Mouse (Mus musculus): ENCODE data around the gene Zc3h6. TPM values are rescaled to one million over a fixed set of nuclear protein-coding genes. Genes with fewer than 3 reads are reported as not detected.

Zc3h6 gene
- polyA plus RNA-seq (2012; rRNA removed), result 2.7 and 3.4 TPM in 2 replicates

DNA sequence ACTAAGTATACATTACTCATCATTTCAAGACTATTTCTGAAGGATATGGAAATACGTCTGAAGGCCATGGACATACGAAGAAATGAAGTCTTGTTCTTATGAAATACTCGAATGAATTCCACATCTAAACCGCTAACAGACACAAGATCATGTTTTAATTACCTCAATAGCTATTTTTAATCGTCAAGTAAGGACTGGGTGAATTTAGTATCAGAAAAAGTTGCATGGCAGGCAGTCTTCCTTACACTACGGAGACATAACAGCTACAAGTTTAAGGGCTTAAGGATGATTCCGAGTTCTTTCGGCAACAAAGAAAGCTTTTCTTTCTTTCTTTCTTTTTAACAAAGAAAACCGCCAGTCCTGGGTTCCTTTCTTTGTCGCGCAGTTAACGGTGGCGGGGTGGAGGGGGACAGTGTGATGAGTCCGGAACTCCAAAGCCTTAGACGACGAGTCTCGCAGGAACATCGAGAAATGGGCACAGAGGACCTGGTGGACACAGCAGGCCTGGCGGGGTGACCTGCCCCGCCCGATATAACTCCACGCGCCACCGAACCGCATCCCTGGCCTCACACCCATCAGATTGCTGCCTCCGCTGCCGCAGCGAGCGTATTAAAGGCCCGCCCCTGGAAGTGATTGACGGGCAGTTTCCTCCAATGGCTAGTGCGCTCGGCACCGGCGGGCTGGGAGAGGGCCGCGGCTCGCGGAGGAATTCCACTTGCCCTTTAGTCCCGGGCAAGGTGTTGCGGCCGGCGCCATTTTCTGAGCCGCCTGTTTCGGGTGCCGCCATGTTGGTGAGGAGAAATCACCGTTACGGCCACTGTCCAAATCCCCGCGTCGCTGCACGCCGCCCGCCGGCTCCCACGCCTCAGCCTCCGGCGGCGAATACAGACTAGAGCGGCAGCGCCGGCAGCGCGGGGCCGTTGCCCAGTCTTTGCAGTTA is at the start of gene Zc3h6:
Zc3h6 (plus strand) TSS at position 762 of the 940 bp plus-strand sequence.

GRCm38 (mm10) chr2:128943538-128944528 is 23.4 kb upstream of the Zc3h6 start, which contains the start of gene Zc3h8:
Zc3h8 (minus strand) TSS chr2:128944077.

DNA sequence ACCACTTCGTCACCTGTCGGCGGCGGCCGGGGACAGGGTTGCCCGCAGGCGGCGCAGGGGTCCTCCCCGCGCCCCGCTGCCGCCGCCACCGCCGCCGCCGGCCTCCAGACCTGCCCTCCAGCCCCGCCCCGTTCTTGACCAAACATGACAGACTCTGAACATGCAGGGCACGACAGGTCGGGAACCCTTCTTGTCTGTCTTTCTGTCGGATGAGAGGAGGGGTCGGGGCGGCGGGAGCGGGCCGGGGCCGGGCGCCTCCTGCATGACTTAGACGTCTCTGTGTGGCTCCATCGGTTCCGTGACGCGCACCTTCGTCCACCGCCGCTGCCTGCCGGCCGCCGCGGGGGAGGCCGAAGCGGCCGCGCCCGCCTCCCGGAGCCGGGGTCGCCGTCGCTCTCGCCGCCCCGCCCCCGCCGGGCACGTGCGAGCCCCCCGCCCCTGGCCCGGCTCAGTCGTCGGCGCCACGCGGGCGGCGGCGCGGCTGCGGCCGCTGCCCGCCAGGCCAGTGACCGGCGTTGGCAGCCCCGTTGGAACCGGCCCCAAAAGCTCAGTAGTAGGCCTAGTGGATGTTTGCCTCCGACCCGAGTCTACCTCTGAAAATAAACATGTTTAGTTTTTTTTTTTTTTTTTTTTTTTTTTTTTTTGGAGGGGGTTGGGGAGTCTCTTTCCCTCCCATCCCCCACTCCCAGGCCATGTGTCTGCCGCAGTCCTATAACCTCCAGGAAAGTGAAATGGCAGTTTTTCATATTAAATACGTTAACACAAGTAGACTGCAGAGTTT is 649 bp downstream of the Zc3h6 start, which contains the start of gene Gm10762:
Gm10762 (minus strand) TSS at position 65 of the 781 bp plus-strand sequence.

GRCm38 (mm10) chr2:129047811-129048210 is 80.6 kb downstream of the Zc3h6 start, which contains the start of gene Vinac1:
Vinac1 (minus strand) TSS chr2:129048172.

DNA sequence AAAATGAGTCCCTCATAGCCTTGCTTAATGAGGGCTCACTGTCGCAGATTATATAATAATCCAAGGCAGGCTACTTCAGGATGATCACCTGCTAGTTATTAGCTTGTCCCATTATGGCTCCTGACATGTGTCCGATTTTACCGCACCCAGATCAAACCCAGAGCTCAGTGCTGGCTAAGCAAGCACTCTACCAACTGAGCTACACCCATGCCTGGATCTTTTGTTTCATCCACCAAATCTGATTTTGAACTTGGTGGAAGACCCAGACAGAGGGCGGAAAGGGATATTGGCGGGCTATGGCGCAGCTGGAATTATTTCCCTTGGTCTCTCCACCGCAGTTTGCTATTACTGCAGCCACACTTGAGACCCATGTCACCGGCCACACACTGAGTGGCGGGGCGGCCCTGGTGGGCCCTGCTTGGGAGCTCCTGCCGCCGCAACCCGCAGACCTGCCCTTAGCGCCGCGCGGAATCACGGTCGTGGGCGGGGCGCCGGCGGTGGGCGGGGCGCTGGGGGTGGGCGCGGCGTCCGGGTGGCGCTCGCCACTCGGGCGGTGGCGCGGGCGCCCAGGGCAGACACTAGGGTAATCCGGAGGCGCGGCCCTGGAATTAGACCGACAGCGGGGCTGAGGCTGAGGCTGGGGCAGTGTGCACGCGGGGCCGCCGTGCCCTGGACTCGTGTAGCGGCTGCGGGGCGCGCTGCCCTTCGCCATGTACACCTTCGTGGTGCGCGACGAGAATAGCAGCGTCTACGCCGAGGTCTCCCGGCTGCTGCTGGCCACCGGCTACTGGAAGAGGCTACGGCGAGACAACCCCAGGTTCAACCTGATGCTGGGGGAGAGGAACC is 98.5 kb downstream of the Zc3h6 start, which contains the start of gene Ttl:
Ttl (plus strand) TSS at position 506 of the 846 bp plus-strand sequence.

Other genes with a start within 250 kb of the Zc3h6 start
- gene Tmem87b, start 149.3 kb upstream of the Zc3h6 start, polyA plus RNA-seq (2012; rRNA removed), result 29.8 and 30.6 TPM in 2 replicates
- gene Fbln7, start 104.4 kb upstream of the Zc3h6 start, polyA plus RNA-seq (2012; rRNA removed), result 2.0 and 2.2 TPM in 2 replicates
- 11.5 and 12.4 TPM in 2 replicates for gene Zc3h8, start 23.3 kb upstream of the Zc3h6 start, polyA plus RNA-seq (2012; rRNA removed)
- 13.8 and 14.7 TPM in 2 replicates for gene Gm10762, start 323 bp downstream of the Zc3h6 start, polyA plus RNA-seq (2012; rRNA removed)
- gene Vinac1, start 80.8 kb downstream of the Zc3h6 start, polyA plus RNA-seq (2012; rRNA removed), result 0.43 and 0.57 TPM in 2 replicates
- 38.2 and 40.5 TPM in 2 replicates for gene Ttl, start 98.5 kb downstream of the Zc3h6 start, polyA plus RNA-seq (2012; rRNA removed)
- 29.6 and 33.1 TPM in 2 replicates for gene Polr1b, start 133.6 kb downstream of the Zc3h6 start, polyA plus RNA-seq (2012; rRNA removed)
- gene Chchd5, start 162.3 kb downstream of the Zc3h6 start, polyA plus RNA-seq (2012; rRNA removed), result 18.9 and 19.0 TPM in 2 replicates
- 80.2 and 87.0 TPM in 2 replicates for gene Slc20a1, start 231.4 kb downstream of the Zc3h6 start, polyA plus RNA-seq (2012; rRNA removed)